Mouse (Mus musculus) E14TG2a.4 (cell line): ENCODE measurements around the gene Lnpep.

Experiments used
- CTCF ChIP-seq: conservative IDR thresholded peaks from 2 replicates; pipeline ENCODE4 v1.5.1; 2014; ENCODE audit warnings: low read length
- POU5F1 ChIP-seq: IDR thresholded peaks from 2 replicates; pipeline ENCODE4 v1.6.1; 2014; ENCODE audit warnings: low read length, borderline replicate concordance

DNA sequence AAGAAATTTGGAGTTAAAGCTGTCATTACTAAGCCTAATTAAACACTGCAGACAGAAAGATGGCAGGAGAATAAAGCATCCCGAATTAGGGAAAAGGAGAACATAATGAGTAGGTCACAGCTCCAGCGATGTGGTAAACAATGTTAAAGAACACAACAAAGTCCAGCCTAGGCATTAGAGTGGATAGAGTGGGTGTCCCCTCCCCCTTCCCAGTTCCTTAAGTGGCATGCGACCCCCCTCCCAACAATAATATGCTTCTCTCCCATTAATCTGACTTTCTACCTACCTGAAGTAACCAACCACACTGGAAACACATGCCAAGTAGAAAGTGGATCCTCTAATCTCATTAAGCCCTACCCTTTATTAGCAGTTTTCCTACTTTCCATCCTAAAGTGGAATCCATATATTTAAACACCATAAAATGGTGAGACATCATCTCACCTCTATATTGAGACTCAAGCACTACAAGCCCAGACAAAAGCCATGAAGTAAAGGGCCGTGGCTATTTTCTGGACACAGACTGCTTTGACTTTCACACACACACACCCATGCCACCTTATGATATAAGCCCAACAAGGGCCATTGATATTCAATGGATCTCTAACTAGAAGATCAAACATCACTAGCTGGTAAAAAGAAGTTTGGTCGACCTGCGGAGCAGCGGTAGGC lies 1.5 kb downstream of the Lnpep start:
- no peak for TF ChIP-seq CTCF
- TF ChIP-seq POU5F1 = no peak
